Mouse (Mus musculus): ENCODE data around the gene Tmem253. TPM values are rescaled to one million over a fixed set of nuclear protein-coding genes. Genes with fewer than 3 reads are reported as not detected.
A peak's percentile ranks its signal among the peaks of the same experiment; 100 is the strongest.

Tmem253 gene
- total and polyA plus RNA-seq, 3 experiments, result 0.64 to 1.9 TPM; not detected in 1

DNA sequence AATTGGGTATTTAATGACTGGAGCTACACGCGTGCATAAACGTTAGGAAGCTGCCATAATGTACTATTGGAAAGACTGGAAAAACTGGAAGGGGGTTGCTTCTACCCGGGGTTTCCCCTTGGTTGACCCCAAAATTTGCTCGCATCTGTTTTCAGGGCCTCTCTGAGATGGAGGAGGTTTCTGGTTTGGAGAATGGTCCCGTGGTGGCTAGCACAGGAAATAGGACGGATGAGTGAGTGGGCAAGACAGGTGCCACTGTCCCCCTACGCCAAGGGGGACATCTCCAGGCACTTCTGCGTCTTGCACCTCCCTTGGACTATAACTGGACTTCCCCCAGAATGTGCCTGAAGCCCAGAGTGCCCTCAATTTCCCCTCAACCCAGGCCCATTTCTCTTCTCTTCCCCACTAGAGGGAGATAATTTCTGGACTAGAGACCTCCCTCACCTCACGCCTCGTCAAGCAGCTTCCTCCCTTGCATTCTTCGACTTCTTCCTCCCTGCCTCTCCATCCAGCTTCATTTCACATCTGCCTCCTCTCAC is 3.7 kb downstream of the Tmem253 start:
- in situ Hi-C loops (cut with MboI; ENCODE audit: low pct_ligation_motif_present, low pct_unique_long_range_greater_than_20kb, low sequenced_read_pairs), result no loop called here
- Histone ChIP-seq H3K9ac (ENCODE audit: insufficient read depth, low read depth) (peak overlapping the region; percentile 94), H3K79me2 (replicated peaks; ENCODE audit: control insufficient read depth, extremely low read depth, insufficient read depth, poor library complexity, severe bottlenecking) (no peaks in the 10 kb centered on the region; the same call in 1 of the 2 replicates), H3K36me3 (replicated peaks in 1 of 2; ENCODE audit: control insufficient read depth in 1 of 2, insufficient read depth in 1 of 2, low read length in 1 of 2) (peaks cover 0 to 17% of the 10 kb centered on the region in 2 experiments), H3K27ac (ENCODE audit: insufficient read depth, low read depth) (peak overlapping the region; percentile 88), H3K4me3 (replicated peaks in 1 of 3; ENCODE audit: low read depth in 2 of 3, low read length in 2 of 3, poor library complexity in 1 of 3) (peak overlapping the region; percentile 67 to 72 (median 71)), H3K27me3 (replicated peaks) (no peaks in the 10 kb centered on the region), H3K4me2 (ENCODE audit: insufficient read depth, low read depth, poor library complexity, severe bottlenecking) (peak overlapping the region; percentile 63), H3K9me3 (replicated peaks; ENCODE audit: low read length) (no peaks in the 10 kb centered on the region), H3K4me1 (ENCODE audit: control insufficient read depth in 1 of 2, insufficient read depth in 2 of 2) (peaks cover 21 to 49% of the 10 kb centered on the region in 2 experiments)
- no peak for DNase-seq (ENCODE audit: extremely low read depth)
- dilution Hi-C loops (cut with MboI; ENCODE audit: extremely low pct_ligation_motif_present, extremely low pct_unique_long_range_greater_than_20kb, low sequenced_read_pairs), result no loop called here
- TF ChIP-seq POLR2A (IDR thresholded peaks at IDR 0.05; ENCODE audit: low read depth, low read length) (no peak), TCF12 (IDR thresholded peaks at IDR 0.05; ENCODE audit: low read depth, low read length) (no peak), CTCF (conservative IDR thresholded peaks at IDR 0.05 in 1 of 2, IDR thresholded peaks at IDR 0.05 in 1 of 2; ENCODE audit: low read depth in 2 of 2, low read length in 2 of 2) (peak in 1 of 2 experiments; percentile 55; a peak in 2 of 4 replicates), JUN (IDR thresholded peaks at IDR 0.05; ENCODE audit: insufficient read depth, low read depth, low read length) (no peak), MAFK (IDR thresholded peaks at IDR 0.05; ENCODE audit: insufficient replicate concordance, low read length) (no peak)

DNA sequence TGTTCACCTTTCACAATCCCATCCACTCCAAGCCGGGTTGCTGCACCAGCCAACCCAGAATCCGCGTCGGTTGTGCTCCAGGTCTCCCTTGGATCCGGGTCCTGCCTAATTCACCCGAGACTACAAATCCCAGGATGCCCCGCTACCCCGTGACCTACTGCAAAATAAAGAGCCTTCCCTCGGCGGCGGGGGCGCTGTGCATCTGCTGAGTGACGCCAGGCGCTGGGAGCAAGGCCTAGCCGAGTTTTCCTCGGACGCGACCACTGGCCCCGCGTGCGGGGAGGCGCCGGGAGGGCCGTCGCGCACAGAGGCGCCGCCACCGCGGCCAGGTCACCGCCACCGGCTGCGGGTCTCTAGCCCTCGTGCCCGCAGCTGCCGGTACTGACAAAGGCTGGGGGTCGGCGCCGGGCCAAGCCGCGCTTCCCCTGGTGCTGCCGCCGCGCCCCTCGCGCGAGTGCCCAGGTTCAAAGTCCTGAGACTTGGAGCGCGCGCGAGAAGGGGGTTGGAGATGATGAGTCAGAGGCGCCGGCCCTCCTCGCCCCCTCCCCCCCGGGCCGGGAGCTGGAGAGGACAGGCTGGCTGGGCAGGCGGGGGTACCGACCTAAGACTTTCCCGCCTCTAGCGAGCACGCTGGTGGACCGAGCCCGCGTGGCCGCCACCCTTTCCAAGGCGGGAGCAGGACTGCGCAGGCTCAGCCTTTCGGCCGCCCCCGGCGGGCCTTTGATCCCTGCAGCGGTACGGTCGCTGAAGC is 4.3 kb downstream of the Tmem253 start:
- Histone ChIP-seq H3K27ac (ENCODE audit: insufficient read depth, low read depth) (peak overlapping the region; percentile 88), H3K27me3 (replicated peaks) (no peaks in the 10 kb centered on the region), H3K79me2 (replicated peaks; ENCODE audit: control insufficient read depth, extremely low read depth, insufficient read depth, poor library complexity, severe bottlenecking) (no peaks in the 10 kb centered on the region; the same call in 1 of the 2 replicates), H3K36me3 (replicated peaks in 1 of 2; ENCODE audit: control insufficient read depth in 1 of 2, insufficient read depth in 1 of 2, low read length in 1 of 2) (peaks cover 0 to 17% of the 10 kb centered on the region in 2 experiments), H3K9me3 (replicated peaks; ENCODE audit: low read length) (no peaks in the 10 kb centered on the region), H3K9ac (ENCODE audit: insufficient read depth, low read depth) (peak overlapping the region; percentile 94), H3K4me3 (replicated peaks in 1 of 3; ENCODE audit: low read depth in 2 of 3, low read length in 2 of 3, poor library complexity in 1 of 3) (peak overlapping the region; percentile 67 to 72 (median 71)), H3K4me1 (ENCODE audit: control insufficient read depth in 1 of 2, insufficient read depth in 2 of 2) (peaks cover 23 to 55% of the 10 kb centered on the region in 2 experiments), H3K4me2 (ENCODE audit: insufficient read depth, low read depth, poor library complexity, severe bottlenecking) (peak overlapping the region; percentile 72)
- DNase-seq (ENCODE audit: extremely low read depth), result peak; percentile 97
- in situ Hi-C loops (cut with MboI; ENCODE audit: low pct_ligation_motif_present, low pct_unique_long_range_greater_than_20kb, low sequenced_read_pairs), result loop anchor here (5.0 kb wide), 1 partner anchor 112 kb away; no protein-coding TSS in a partner anchor
- dilution Hi-C loops (cut with MboI; ENCODE audit: extremely low pct_ligation_motif_present, extremely low pct_unique_long_range_greater_than_20kb, low sequenced_read_pairs), result no loop called here
- peak; percentile 97 for TF ChIP-seq CHD1 (IDR thresholded peaks at IDR 0.05; ENCODE audit: low read depth, low read length)
- TF ChIP-seq NELFE (IDR thresholded peaks at IDR 0.05; ENCODE audit: low read depth, low read length), result peak; percentile 49
- peak in 1 of 2 experiments; percentile 66; a peak in 2 of 4 replicates for TF ChIP-seq CTCF (conservative IDR thresholded peaks at IDR 0.05 in 1 of 2, IDR thresholded peaks at IDR 0.05 in 1 of 2; ENCODE audit: low read depth in 2 of 2, low read length in 2 of 2)
- TF ChIP-seq ELF1 (IDR thresholded peaks at IDR 0.05; ENCODE audit: low read depth, low read length), result peak; percentile 80
- TF ChIP-seq MYC (IDR thresholded peaks at IDR 0.05; ENCODE audit: low read depth, low read length), result peak; percentile 59; the same call in 1 of the 2 replicates
- no peak; the same call in 1 of the 2 replicates for TF ChIP-seq EP300 (IDR thresholded peaks at IDR 0.05; ENCODE audit: low read length)
- TF ChIP-seq JUN (IDR thresholded peaks at IDR 0.05; ENCODE audit: insufficient read depth, low read depth, low read length), result no peak; the same call in 1 of the 2 replicates
- TF ChIP-seq ZNF384 (IDR thresholded peaks at IDR 0.05; ENCODE audit: low read depth, low read length), result no peak
- TF ChIP-seq TBP (conservative IDR thresholded peaks at IDR 0.05; ENCODE audit: low read depth, low read length), result no peak
- peak; percentile 75 for TF ChIP-seq IRF4 (IDR thresholded peaks at IDR 0.05; ENCODE audit: low read depth, low read length)
- TF ChIP-seq POLR2AphosphoS2 (IDR thresholded peaks at IDR 0.05; ENCODE audit: low read depth, low read length), result peak; percentile 86
- TF ChIP-seq TCF12 (IDR thresholded peaks at IDR 0.05; ENCODE audit: low read depth, low read length), result peak; percentile 60; the same call in 1 of the 2 replicates
- TF ChIP-seq JUND (conservative IDR thresholded peaks at IDR 0.05; ENCODE audit: low read depth, low read length), result no peak
- TF ChIP-seq RAD21 (IDR thresholded peaks at IDR 0.05; ENCODE audit: low read depth, low read length), result no peak; the same call in none of the 2 replicates
- TF ChIP-seq MXI1 (IDR thresholded peaks at IDR 0.05; ENCODE audit: low read depth, low read length), result peak; percentile 80
- TF ChIP-seq BHLHE40 (IDR thresholded peaks at IDR 0.05; ENCODE audit: low read depth, low read length), result peak; percentile 70
- TF ChIP-seq MAZ (IDR thresholded peaks at IDR 0.05; ENCODE audit: low read depth, low read length), result peak; percentile 92
- TF ChIP-seq MEF2A (IDR thresholded peaks at IDR 0.05; ENCODE audit: borderline replicate concordance, low read depth, low read length), result peak; percentile 61
- TF ChIP-seq GABPA (IDR thresholded peaks at IDR 0.05; ENCODE audit: insufficient replicate concordance, low read depth, low read length), result peak; percentile 57; the same call in 1 of the 2 replicates
- TF ChIP-seq SIN3A (IDR thresholded peaks at IDR 0.05; ENCODE audit: low read length), result peak; percentile 61
- TF ChIP-seq E2F4 (IDR thresholded peaks at IDR 0.05; ENCODE audit: insufficient replicate concordance, low read depth, low read length), result no peak
- TF ChIP-seq USF2 (conservative IDR thresholded peaks at IDR 0.05; ENCODE audit: low read depth, low read length), result peak; percentile 73
- TF ChIP-seq RCOR1 (conservative IDR thresholded peaks at IDR 0.05; ENCODE audit: low read depth, low read length), result no peak; the same call in 1 of the 2 replicates
- no peak for TF ChIP-seq ZKSCAN1 (IDR thresholded peaks at IDR 0.05; ENCODE audit: borderline replicate concordance, low read depth, low read length)
- TF ChIP-seq ZC3H11A (IDR thresholded peaks at IDR 0.05; ENCODE audit: low read depth, low read length), result no peak
- peak; percentile 95 for TF ChIP-seq HCFC1 (IDR thresholded peaks at IDR 0.05; ENCODE audit: low read depth, low read length)
- TF ChIP-seq ETS1 (conservative IDR thresholded peaks at IDR 0.05; ENCODE audit: low read depth, low read length), result 0 out of 2 replicates have a peak, but pooled peaks have one; percentile 34

Measured in CH12.LX (cell line).